Mouse (Mus musculus): ENCODE data around the gene Irf2bp1. TPM values are rescaled to one million over a fixed set of nuclear protein-coding genes. Genes with fewer than 3 reads are reported as not detected.

The Irf2bp1 gene
- polyA plus RNA-seq, 1 experiment from 2014 or later, result 29.4 TPM

GRCm38 (mm10) chr7:19014452-19014851 is 10.6 kb downstream of the Irf2bp1 start:
- Histone ChIP-seq H3K4me2 (replicated peaks) (no peak overlapping the region), H3K4me3 (replicated peaks) (no peak overlapping the region), H3K9me3 (no peaks in the 10 kb centered on the region), H3K36me3 (no peaks in the 10 kb centered on the region), H3K9ac (replicated peaks) (no peak overlapping the region), H3K27ac (no peak overlapping the region), H3K27me3 (no peaks in the 10 kb centered on the region), H3K4me1 (replicated peaks) (peaks cover 11% of the 10 kb centered on the region)
- ATAC-seq, result no peak
- 60% methylated on average over 15 of the region's 15 CpGs for WGBS

- no peak overlapping the region for H3K9ac ChIP-seq (replicated peaks)
- H3K27me3 ChIP-seq, result peaks cover 12% of the 10 kb centered on the region
- no peak overlapping the region for H3K4me3 ChIP-seq (replicated peaks)
- H3K4me1 ChIP-seq (replicated peaks), result peaks cover 11% of the 10 kb centered on the region
- H3K9me3 ChIP-seq, result no peaks in the 10 kb centered on the region
- ATAC-seq, result no peak
- H3K27ac ChIP-seq, result no peak overlapping the region
- WGBS, result 89% methylated on average over 4 of the region's 4 CpGs
- no peaks in the 10 kb centered on the region for H3K36me3 ChIP-seq
- H3K4me2 ChIP-seq (replicated peaks), result no peak overlapping the region
These were observed 12.2 kb downstream of the Irf2bp1 start for GRCm38 (mm10) chr7:19016042-19016441.

GRCm38 (mm10) chr7:19017909-19018308 is 14.1 kb downstream of the Irf2bp1 start:
- 92% methylated on average over 7 of the region's 7 CpGs for WGBS
- ATAC-seq, result no peak
- no peak overlapping the region for H3K4me3 ChIP-seq (replicated peaks)
- no peak overlapping the region for H3K27ac ChIP-seq
- no peak overlapping the region for H3K4me2 ChIP-seq (replicated peaks)
- no peak overlapping the region for H3K9ac ChIP-seq (replicated peaks)
- peaks cover 30% of the 10 kb centered on the region for H3K27me3 ChIP-seq
- no peaks in the 10 kb centered on the region for H3K36me3 ChIP-seq
- H3K9me3 ChIP-seq, result no peaks in the 10 kb centered on the region
- no peaks in the 10 kb centered on the region for H3K4me1 ChIP-seq (replicated peaks)

- H3K36me3 ChIP-seq, result no peaks in the 10 kb centered on the region
- H3K4me3 ChIP-seq (replicated peaks), result no peak overlapping the region
- no peak overlapping the region for H3K9ac ChIP-seq (replicated peaks)
- H3K4me2 ChIP-seq (replicated peaks), result no peak overlapping the region
- H3K4me1 ChIP-seq (replicated peaks), result peaks cover 14% of the 10 kb centered on the region
- no peak for ATAC-seq
- H3K27me3 ChIP-seq, result peaks cover 40% of the 10 kb centered on the region
- no peaks in the 10 kb centered on the region for H3K9me3 ChIP-seq
- H3K27ac ChIP-seq, result no peak overlapping the region
- 28% methylated on average over 8 of the region's 8 CpGs for WGBS
These were observed 17.2 kb downstream of the Irf2bp1 start for GRCm38 (mm10) chr7:19021048-19021447.

- no peaks in the 10 kb centered on the region for H3K36me3 ChIP-seq
- no peaks in the 10 kb centered on the region for H3K9me3 ChIP-seq
- no peak for ATAC-seq
- peaks cover 40% of the 10 kb centered on the region for H3K27me3 ChIP-seq
- H3K9ac ChIP-seq (replicated peaks), result no peak overlapping the region
- WGBS, result 65% methylated on average over 18 of the region's 18 CpGs
- H3K4me1 ChIP-seq (replicated peaks), result peaks cover 19% of the 10 kb centered on the region
- no peak overlapping the region for H3K4me3 ChIP-seq (replicated peaks)
- H3K27ac ChIP-seq, result no peak overlapping the region
- no peak overlapping the region for H3K4me2 ChIP-seq (replicated peaks)
These were observed 18.5 kb downstream of the Irf2bp1 start for GRCm38 (mm10) chr7:19022189-19022958.

- H3K9me3 ChIP-seq, result no peaks in the 10 kb centered on the region
- ATAC-seq, result peak; percentile 38
- WGBS, result 4% methylated on average over 30 of the region's 30 CpGs
- H3K4me3 ChIP-seq (replicated peaks), result peak within 1 kb of the TSS; percentile 95
- peak within 1 kb of the TSS; percentile 92 for H3K9ac ChIP-seq (replicated peaks)
- H3K4me2 ChIP-seq (replicated peaks), result peak within 1 kb of the TSS; percentile 93
- H3K4me1 ChIP-seq (replicated peaks), result peaks cover 22% of the 10 kb centered on the region
- H3K27me3 ChIP-seq, result peaks cover 40% of the 10 kb centered on the region
- peak within 1 kb of the TSS; percentile 56 for H3K27ac ChIP-seq
- H3K36me3 ChIP-seq, result no peaks in the 10 kb centered on the region
These were observed 19.5 kb downstream of the Irf2bp1 start, which contains the start of gene Foxa3 for GRCm38 (mm10) chr7:19023357-19023814. TSS of gene Foxa3 (minus strand) at chr7:19023538.

- H3K4me2 ChIP-seq (replicated peaks), result peak within 1 kb of the TSS; percentile 93
- peak; percentile 97 for ATAC-seq
- H3K4me3 ChIP-seq (replicated peaks), result peak within 1 kb of the TSS; percentile 95
- H3K27me3 ChIP-seq, result peaks cover 40% of the 10 kb centered on the region
- peak within 1 kb of the TSS; percentile 56 for H3K27ac ChIP-seq
- peak within 1 kb of the TSS; percentile 92 for H3K9ac ChIP-seq (replicated peaks)
- peaks cover 6% of the 10 kb centered on the region for H3K36me3 ChIP-seq
- no peaks in the 10 kb centered on the region for H3K9me3 ChIP-seq
- WGBS, result 0% methylated on average over 40 of the region's 50 CpGs
- peaks cover 22% of the 10 kb centered on the region for H3K4me1 ChIP-seq (replicated peaks)
These were observed 20.3 kb downstream of the Irf2bp1 start, which contains the start of gene Sympk for GRCm38 (mm10) chr7:19024096-19024506. TSS of gene Sympk (plus strand) at chr7:19024377.

GRCm38 (mm10) chr7:19024581-19025255 is 20.9 kb downstream of the Irf2bp1 start:
- peak; percentile 79 for ATAC-seq
- peak overlapping the region; percentile 95 for H3K4me3 ChIP-seq (replicated peaks)
- 2% methylated on average over 36 of the region's 36 CpGs for WGBS
- H3K27me3 ChIP-seq, result peaks cover 40% of the 10 kb centered on the region
- H3K9me3 ChIP-seq, result no peaks in the 10 kb centered on the region
- peak overlapping the region; percentile 92 for H3K9ac ChIP-seq (replicated peaks)
- peak overlapping the region; percentile 56 for H3K27ac ChIP-seq
- H3K4me2 ChIP-seq (replicated peaks), result peak overlapping the region; percentile 93
- H3K4me1 ChIP-seq (replicated peaks), result peaks cover 22% of the 10 kb centered on the region
- H3K36me3 ChIP-seq, result peaks cover 12% of the 10 kb centered on the region

GRCm38 (mm10) chr7:19028067-19028466 is 24.2 kb downstream of the Irf2bp1 start:
- H3K9ac ChIP-seq (replicated peaks), result no peak overlapping the region; the same call in 1 of the 2 replicates

GRCm38 (mm10) chr7:19029084-19029653 is 25.3 kb downstream of the Irf2bp1 start:
- no peak overlapping the region for H3K9ac ChIP-seq (replicated peaks)
- no peak overlapping the region for H3K4me2 ChIP-seq (replicated peaks)
- no peaks in the 10 kb centered on the region for H3K27me3 ChIP-seq
- H3K4me1 ChIP-seq (replicated peaks), result peaks cover 22% of the 10 kb centered on the region
- H3K9me3 ChIP-seq, result no peaks in the 10 kb centered on the region
- H3K27ac ChIP-seq, result no peak overlapping the region
- 58% methylated on average over 6 of the region's 6 CpGs for WGBS
- H3K4me3 ChIP-seq (replicated peaks), result no peak overlapping the region
- peak; percentile 24; the same call in 1 of the 2 replicates for ATAC-seq
- H3K36me3 ChIP-seq, result peaks cover 54% of the 10 kb centered on the region

More at GRCm38 (mm10) chr7:19028067-19028466, 24.2 kb downstream of the Irf2bp1 start:
- Histone ChIP-seq H3K27ac (no peak overlapping the region), H3K4me2 (replicated peaks) (no peak overlapping the region), H3K4me1 (replicated peaks) (peaks cover 22% of the 10 kb centered on the region), H3K36me3 (peaks cover 45% of the 10 kb centered on the region), H3K9me3 (no peaks in the 10 kb centered on the region), H3K27me3 (peaks cover 8% of the 10 kb centered on the region), H3K4me3 (replicated peaks) (no peak overlapping the region)
- no peak for ATAC-seq

- no peak overlapping the region for H3K27ac ChIP-seq
- 34% methylated on average over 4 of the region's 4 CpGs for WGBS
- H3K4me1 ChIP-seq (replicated peaks), result peaks cover 3% of the 10 kb centered on the region; the same call in 1 of the 2 replicates
- H3K36me3 ChIP-seq, result peaks cover 78% of the 10 kb centered on the region
- no peaks in the 10 kb centered on the region for H3K9me3 ChIP-seq
- ATAC-seq, result no peak
- no peak overlapping the region for H3K4me2 ChIP-seq (replicated peaks)
- no peak overlapping the region for H3K9ac ChIP-seq (replicated peaks)
- H3K4me3 ChIP-seq (replicated peaks), result no peak overlapping the region
- no peaks in the 10 kb centered on the region for H3K27me3 ChIP-seq
These were observed 27.8 kb downstream of the Irf2bp1 start for GRCm38 (mm10) chr7:19031641-19032040.

GRCm38 (mm10) chr7:19044616-19045015 is 40.8 kb downstream of the Irf2bp1 start:
- WGBS, result 97% methylated on average over 6 of the region's 6 CpGs
- no peak overlapping the region for H3K4me3 ChIP-seq (replicated peaks)
- H3K4me1 ChIP-seq (replicated peaks), result no peaks in the 10 kb centered on the region
- H3K27ac ChIP-seq, result no peak overlapping the region
- no peaks in the 10 kb centered on the region for H3K9me3 ChIP-seq
- H3K4me2 ChIP-seq (replicated peaks), result no peak overlapping the region
- H3K9ac ChIP-seq (replicated peaks), result no peak overlapping the region
- H3K36me3 ChIP-seq, result peaks cover 100% of the 10 kb centered on the region
- ATAC-seq, result no peak
- no peaks in the 10 kb centered on the region for H3K27me3 ChIP-seq
